Mouse (Mus musculus): ENCODE data around the gene Atp6v1d.

Atp6v1d gene

DNA sequence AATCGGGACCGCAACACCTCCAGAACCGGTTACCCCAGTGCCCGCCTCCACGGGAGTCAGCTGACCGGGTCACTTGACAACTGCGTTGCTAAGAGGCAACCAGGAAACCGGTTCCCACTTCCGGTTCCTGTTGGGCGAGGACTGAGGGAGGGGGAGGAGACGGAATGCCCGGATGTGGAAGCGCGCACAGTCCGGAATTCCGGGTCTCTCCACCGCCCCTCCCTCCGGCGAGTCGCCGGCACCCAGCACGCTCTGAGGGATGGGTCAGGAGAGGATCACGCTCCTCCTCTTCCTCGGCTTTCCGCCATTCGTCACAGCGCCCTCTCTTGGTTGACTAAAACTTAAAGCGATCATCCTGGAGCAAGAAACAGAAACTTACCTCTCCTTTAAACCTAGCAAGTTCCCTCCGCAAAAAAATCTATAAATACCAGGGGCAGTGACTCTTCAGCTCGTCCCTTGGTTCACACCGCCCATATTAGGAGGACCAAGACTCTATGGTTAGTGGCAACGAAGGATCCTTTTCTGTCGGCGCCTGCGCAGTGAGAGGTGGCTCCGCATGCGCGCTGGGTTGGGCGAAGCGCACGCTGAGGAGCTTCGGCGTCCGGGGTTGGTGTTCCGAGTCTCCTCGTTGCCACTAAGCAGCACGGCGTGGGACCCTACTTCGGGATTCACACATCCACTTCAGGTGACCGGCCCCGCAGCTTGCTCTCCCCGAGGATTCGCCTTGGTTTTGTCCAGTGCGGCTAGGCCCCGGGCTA lies at the start of gene Atp6v1d, which contains the start of gene Eif2s1:
Atp6v1d (minus strand) TSS at position 143 of the 758 bp plus-strand sequence.
Eif2s1 (plus strand) TSS at position 324 of the 758 bp plus-strand sequence.
- DNase-seq = peak; percentile 97

GRCm38 (mm10) chr12:78910684-78911461 lies 49.4 kb upstream of the Atp6v1d start:
- no peak for DNase-seq

DNA sequence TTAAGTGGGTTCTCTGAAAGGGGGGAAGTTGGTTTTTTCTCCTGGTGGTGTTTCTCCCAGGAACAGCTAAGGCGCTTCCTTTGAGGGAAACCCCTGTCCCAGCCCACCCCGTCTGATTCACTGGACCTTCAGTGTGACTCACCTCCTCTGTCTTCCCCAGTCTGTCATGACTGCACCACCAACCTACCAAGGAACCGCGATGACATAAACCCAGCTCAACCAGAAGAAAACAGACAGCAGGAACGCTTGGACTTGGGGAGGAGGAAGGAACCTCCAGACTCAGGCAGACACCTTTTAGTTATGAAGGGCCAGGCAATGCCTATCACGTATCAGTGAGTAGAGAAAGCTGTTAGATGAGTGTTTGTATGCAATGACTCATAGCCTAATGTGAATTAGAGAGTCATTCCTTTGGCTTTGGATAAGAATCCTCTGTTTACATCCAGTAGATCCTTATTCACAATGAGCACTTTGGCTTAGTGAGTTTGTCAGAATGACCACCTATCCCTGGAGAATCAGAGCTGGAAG lies 46.7 kb upstream of the Atp6v1d start:
- no peak for DNase-seq

DNA sequence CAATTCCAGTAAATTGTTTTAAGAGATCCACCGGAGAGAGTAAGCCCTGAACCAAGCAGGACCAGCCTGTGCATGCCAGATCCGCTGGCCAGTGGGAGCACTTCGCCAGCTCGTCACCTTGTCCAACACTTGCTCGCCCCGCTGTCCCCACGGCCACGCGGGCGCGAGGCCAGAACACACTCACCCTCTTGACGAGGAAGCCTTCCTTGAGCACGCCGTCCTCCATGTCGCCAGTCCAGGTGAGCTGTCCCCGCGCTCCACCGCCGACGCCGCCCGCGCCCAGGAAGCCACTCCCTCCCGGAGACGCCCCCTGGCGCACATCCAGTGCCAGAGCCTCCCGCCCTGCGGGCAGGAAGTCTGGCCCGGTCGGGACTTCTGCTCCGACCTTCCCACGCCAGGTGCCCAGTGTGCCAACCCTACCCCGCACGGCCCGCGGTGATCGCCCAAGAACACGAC lies 45.3 kb upstream of the Atp6v1d start, which contains the start of gene Plek2:
Plek2 (minus strand) TSS at position 258 of the 456 bp plus-strand sequence.
- peak; percentile 87 for DNase-seq

- DNase-seq = no peak
These were observed 43.1 kb upstream of the Atp6v1d start for GRCm38 (mm10) chr12:78904499-78904898.

DNA sequence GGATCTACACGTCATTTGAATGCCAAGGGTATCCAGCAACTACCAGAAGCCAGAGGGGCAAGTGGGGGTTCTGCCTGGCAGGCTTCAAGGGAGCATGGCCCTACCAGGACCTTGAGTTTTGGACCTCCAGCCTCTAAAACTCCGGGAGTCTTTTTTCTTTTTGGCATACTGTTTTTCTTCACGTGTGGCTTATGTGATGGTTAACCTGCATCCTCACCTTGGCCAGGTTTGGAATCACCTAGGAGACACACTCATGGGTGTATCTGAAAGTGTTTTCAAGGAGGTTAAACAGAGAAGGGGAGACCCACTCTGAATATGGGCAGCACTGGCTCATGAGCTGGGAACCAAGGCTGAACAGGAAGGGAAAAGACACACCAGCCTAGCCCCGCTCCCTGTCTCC lies 41.9 kb upstream of the Atp6v1d start:
- DNase-seq = no peak

- no peak for DNase-seq
These were observed 40.0 kb upstream of the Atp6v1d start for GRCm38 (mm10) chr12:78901467-78901866.

- DNase-seq = no peak
These were observed 36.4 kb upstream of the Atp6v1d start for GRCm38 (mm10) chr12:78897861-78898260.

DNA sequence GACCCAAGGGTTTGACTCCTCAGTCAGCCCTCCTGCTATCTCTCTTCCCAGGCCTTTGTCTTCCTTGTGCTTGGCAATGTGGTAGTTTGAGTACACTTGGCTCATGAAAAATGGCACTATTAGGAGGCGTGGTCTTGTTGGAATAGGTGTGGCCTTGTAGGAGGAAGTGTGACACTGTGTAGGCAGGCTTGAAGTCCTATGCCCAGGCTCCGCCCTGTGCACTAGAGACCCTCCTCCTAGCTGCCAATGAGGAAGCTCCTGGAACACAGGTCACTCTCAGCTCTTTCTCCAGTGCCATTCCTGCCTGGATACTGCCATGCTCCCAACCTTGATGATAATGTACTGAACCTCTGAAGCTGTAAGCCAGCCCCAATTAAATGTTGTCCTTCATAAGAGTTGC lies 29.7 kb upstream of the Atp6v1d start:
- no peak for DNase-seq

- no peak for DNase-seq
These were observed 28.6 kb upstream of the Atp6v1d start for GRCm38 (mm10) chr12:78890062-78890461.

- no peak for DNase-seq
These were observed 13.1 kb upstream of the Atp6v1d start for GRCm38 (mm10) chr12:78874581-78874980.

- no peak for DNase-seq
These were observed 6.7 kb upstream of the Atp6v1d start for GRCm38 (mm10) chr12:78868115-78868514.

GRCm38 (mm10) chr12:78865434-78865833 lies 4.0 kb upstream of the Atp6v1d start:
- DNase-seq = no peak

- no peak for DNase-seq
These were observed 854 bp upstream of the Atp6v1d start for GRCm38 (mm10) chr12:78862254-78862730.

DNA sequence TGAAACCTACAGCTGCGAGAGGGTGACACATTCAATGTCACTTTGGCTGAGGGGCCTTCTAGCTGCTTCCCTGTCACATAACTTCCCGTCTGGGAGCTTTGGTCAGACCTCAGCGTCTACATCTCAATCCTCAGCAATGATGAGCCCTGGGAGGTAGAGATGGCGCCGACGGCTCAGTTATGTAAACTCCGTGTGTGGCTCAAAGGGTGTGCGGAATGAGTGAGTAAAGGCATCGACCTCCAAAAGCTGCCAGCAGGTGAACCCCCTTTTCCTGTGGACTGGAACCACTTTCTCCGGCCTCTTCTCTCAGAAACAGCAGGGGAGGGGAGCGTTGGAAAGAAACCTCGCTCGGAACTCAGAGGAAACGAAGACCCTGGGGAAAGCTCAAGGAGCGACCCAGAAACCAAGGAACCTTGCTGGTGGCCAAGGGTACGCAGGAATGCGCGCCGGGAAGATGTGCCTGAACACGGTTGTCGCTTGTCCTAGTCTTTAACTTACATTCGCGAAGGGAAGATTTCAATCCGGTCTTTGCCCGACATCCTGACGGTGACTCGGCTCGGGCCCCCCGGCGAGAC lies 430 bp downstream of the Atp6v1d start:
- no peak for DNase-seq

GRCm38 (mm10) chr12:78848246-78848645 lies 13.2 kb downstream of the Atp6v1d start:
- DNase-seq = no peak

- no peak for DNase-seq
These were observed 19.0 kb downstream of the Atp6v1d start for GRCm38 (mm10) chr12:78842429-78842828.

- no peak for DNase-seq
These were observed 21.5 kb downstream of the Atp6v1d start for GRCm38 (mm10) chr12:78839906-78840305.

GRCm38 (mm10) chr12:78834496-78834895 lies 26.9 kb downstream of the Atp6v1d start:
- DNase-seq = no peak

DNA sequence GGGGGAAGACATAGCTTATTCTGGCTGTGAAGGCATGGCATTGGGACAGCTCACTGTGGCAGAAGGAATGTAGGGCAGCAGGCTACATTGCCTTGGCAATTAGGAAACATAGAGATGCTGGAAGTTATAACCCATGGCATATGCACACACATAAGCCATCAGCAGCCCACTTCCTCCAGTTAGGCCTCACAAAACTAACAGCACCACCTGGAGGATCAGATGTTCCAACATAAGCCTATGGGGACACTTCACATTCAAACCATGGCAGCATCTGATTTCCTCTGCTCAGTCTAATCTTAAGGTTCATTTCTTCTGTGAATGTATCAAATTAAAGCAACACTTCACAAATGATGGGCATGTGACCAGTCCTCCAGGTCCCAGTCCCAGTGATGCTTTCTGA lies 47.0 kb downstream of the Atp6v1d start:
- no peak for DNase-seq

DNA sequence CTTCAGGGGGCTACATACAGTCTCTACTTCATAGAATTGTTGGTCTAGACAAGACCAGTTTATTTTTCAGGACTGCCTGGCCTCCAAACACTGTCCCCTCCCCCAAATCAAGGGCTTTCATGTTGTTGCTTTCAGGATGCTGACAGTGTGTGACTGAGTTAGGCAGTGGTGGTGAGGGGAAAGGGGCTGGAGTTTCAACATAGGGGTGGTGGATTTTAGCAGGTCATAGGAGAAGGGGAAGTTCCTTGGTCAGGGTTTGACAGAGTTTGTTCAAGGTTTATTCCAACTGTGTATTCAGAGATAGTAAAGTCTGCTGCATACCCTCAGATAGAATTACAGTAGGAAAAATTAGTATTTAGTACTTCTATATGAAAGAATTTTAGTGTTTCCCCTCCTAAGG lies 59.6 kb downstream of the Atp6v1d start:
- DNase-seq = no peak

DNA sequence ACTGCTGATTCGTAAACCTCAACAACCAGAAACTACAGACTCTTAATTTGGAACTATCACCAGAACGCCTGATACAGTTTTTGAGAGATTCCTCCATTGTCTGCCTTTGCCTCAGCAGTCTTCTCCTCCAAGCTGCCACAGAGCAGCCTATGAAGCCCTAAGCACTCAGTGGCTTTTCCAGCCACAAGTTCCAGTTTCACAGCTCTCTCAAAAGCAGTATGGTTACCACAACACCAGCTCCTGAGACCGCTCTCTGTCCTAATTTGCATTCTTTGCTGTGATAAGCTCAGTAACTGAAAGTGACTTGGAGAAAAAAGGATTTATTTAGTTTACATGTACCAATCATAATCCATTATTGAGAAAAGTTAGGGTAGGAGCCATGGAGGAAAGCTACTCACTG lies 61.4 kb downstream of the Atp6v1d start:
- DNase-seq = no peak

DNA sequence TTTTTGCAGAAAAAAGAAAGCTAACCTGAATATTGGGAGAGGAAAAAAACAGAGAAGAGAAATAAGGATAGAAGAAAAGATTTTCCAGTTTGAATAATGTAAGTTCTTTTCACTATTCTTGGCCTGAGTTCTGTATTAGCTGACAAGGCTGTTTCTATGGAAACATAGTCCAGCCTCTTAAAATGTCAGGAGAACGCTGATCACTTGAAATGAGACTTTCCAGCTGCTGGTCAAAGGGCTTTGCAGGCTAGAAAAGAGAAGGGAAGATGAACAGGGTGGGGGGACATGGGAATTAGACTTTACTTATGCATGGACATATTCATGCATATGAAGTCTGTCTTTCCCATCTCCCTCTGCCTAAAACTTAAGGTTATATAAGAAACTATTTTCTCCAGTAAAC lies 67.2 kb downstream of the Atp6v1d start:
- DNase-seq = no peak
